Mouse (Mus musculus) C2C12 (cell line): ENCODE results near the gene Clec12a. TPM values are rescaled to one million over a fixed set of nuclear protein-coding genes. Genes with fewer than 3 reads are reported as not detected.

ENCODE experiments used
- H3K27me3 ChIP-seq: one replicate; pipeline ENCODE4 v1.6.1; 2011; ENCODE audit not compliant: control insufficient read depth, insufficient read depth, insufficient read length
- H3K36me3 ChIP-seq: one replicate; pipeline ENCODE4 v1.6.1; 2011; ENCODE audit not compliant: control insufficient read depth, insufficient read depth
- H3K4me3 ChIP-seq: one replicate; pipeline ENCODE4 v1.5.1; 2011; ENCODE audit warnings: mild to moderate bottlenecking, control low read depth; ENCODE audit not compliant: poor library complexity, insufficient read depth, severe bottlenecking
- H3K79me2 ChIP-seq: one replicate; pipeline ENCODE4 v1.6.1; 2011; ENCODE audit not compliant: control insufficient read depth, insufficient read depth
- H3K79me3 ChIP-seq: one replicate; pipeline ENCODE4 v1.6.1; 2011; ENCODE audit warnings: low read depth, control low read depth
- H3ac ChIP-seq: one replicate; pipeline ENCODE3; 2011; ENCODE audit warnings: low read depth; ENCODE audit not compliant: control insufficient read depth, insufficient read length
- CEBPB ChIP-seq: IDR thresholded peaks from one replicate; pipeline ENCODE4 v1.6.1; 2011; ENCODE audit warnings: low read depth, mild to moderate bottlenecking, control low read depth, moderate library complexity
- CTCF ChIP-seq: IDR thresholded peaks from one replicate; pipeline ENCODE4 v1.5.1; 2011; ENCODE audit not compliant: control insufficient read depth, insufficient read depth, insufficient read length
- FOSL1 ChIP-seq: IDR thresholded peaks from one replicate; pipeline ENCODE4 v1.8.0; 2011; ENCODE audit warnings: mild to moderate bottlenecking, low read length; ENCODE audit not compliant: poor library complexity, insufficient read depth, severe bottlenecking
- MAX ChIP-seq: IDR thresholded peaks from one replicate; pipeline ENCODE4 v1.6.1; 2011; ENCODE audit warnings: mild to moderate bottlenecking, control low read depth
- MYOD1 ChIP-seq: IDR thresholded peaks from one replicate; pipeline ENCODE4 v1.6.1; 2011; ENCODE audit warnings: low read depth; ENCODE audit not compliant: control insufficient read depth, insufficient read length
- MYOG ChIP-seq: IDR thresholded peaks from one replicate; pipeline ENCODE4 v1.6.1; 2011; ENCODE audit not compliant: control insufficient read depth, insufficient read length; ENCODE audit errors: extremely low read depth
- USF1 ChIP-seq: IDR thresholded peaks from one replicate; pipeline ENCODE4 v1.6.1; 2011; ENCODE audit warnings: low read depth, mild to moderate bottlenecking, control low read depth, moderate library complexity
- polyA plus RNA-seq: library from polyadenylated mRNA; unstranded; fragments of >200 nt; fragmentation: generic; extraction: Trizol; gene quantifications from one replicate; pipeline ENCODE4 v1.2.1, GENCODE M21; 2012; ENCODE audit warnings: missing spikeins

Clec12a gene
- polyA plus RNA-seq, 1 experiment: not detected

DNA sequence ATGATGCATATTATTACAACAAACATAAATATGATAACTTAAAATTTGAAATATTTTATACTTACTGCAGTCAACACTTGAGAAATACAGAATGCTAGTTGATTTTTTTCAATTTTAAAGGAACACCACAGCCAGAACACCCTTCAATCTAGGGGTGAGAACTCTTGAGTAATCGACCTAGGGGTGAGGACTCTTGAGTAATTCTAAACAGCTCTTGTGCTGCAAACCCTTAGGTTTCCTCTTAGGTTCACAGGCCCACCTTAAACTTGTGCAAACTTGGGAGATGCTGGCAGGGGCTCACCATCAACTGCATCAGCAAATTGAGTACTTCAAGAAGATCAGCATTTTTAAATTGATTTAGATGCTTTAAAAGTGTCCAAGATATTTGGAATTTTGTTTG lies 4.7 kb upstream of the Clec12a start:
- no peaks in the 10 kb centered on the region for H3K36me3 ChIP-seq
- H3K79me3 ChIP-seq: no peaks in the 10 kb centered on the region
- H3K27me3 ChIP-seq: no peaks in the 10 kb centered on the region
- no peaks in the 10 kb centered on the region for H3K79me2 ChIP-seq
- H3ac ChIP-seq: no peak overlapping the region
- no peak overlapping the region for H3K4me3 ChIP-seq
- no peak for TF ChIP-seq CTCF

DNA sequence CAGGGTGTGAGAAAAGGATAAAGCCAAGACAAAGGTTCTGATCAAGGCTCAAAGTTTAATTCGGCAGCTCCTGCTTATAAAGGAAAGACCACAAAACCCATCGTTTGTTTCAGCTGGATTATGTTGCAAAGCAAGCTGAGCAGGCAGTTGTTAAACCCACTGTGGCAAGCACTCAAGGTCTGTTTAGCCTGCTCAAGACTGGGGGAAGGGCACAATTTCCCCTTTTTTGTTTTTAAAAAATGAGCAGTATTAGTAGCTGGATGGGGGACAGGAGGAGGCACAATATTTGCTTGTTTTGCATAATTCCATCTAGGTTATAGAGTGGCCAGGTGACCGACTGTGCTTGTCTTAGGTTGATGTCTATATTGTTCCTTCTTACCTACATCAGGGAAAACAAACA lies 1.9 kb downstream of the Clec12a start:
- no peak overlapping the region for H3ac ChIP-seq
- H3K4me3 ChIP-seq: no peak overlapping the region
- no peaks in the 10 kb centered on the region for H3K36me3 ChIP-seq
- no peaks in the 10 kb centered on the region for H3K79me2 ChIP-seq
- no peaks in the 10 kb centered on the region for H3K27me3 ChIP-seq
- H3K79me3 ChIP-seq: no peaks in the 10 kb centered on the region
- TF ChIP-seq USF1 (no peak), MYOG (no peak), FOSL1 (no peak), MAX (no peak), MYOD1 (no peak), CTCF (no peak), CEBPB (no peak)

DNA sequence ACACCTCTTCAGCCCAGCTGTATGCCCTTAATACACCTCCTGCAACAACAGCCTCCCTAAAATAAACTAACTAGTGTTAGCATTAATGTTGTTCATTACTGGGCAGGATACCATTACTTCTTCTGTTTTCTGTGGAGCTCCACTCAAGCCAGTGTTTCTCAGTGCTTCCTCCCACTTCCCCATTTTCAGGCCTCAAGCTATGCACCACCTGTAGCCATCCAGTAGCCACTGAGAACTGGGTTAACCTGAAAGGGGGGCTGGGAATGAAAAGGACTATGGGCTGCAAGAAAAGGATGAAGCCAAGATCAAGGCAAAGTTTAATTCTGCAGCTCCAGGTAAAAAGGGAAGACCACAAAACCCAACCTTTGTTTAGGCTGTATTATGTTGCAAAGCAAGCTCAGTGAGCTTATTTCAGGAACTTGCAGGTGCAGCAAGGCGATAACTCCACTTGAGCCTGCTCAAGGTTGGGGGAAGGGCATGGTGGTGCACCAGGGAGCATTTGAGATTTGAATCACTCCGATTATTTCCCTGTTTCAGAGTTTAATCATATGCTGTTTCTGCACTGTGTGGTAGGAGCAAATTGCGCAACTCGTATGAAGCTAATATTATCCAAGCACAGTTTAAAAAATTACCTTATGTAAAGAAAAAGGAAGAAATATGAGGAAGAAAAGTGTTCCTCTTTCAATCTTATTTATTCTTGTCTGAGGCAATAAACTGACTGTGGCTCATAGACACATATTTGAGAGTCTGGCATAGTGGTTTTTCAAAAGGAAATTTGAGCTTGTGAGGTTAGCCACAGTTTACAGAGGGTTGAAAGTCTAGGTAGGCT lies 7.2 kb downstream of the Clec12a start:
- no peak overlapping the region for H3ac ChIP-seq
- no peak for TF ChIP-seq MAX
- TF ChIP-seq MYOD1: no peak
- TF ChIP-seq FOSL1: no peak
- peak; percentile 76 for TF ChIP-seq CEBPB
- TF ChIP-seq MYOG: no peak
- H3K79me2 ChIP-seq: no peaks in the 10 kb centered on the region
- no peak overlapping the region for H3K4me3 ChIP-seq
- H3K36me3 ChIP-seq: no peaks in the 10 kb centered on the region
- no peaks in the 10 kb centered on the region for H3K79me3 ChIP-seq
- H3K27me3 ChIP-seq: no peaks in the 10 kb centered on the region

DNA sequence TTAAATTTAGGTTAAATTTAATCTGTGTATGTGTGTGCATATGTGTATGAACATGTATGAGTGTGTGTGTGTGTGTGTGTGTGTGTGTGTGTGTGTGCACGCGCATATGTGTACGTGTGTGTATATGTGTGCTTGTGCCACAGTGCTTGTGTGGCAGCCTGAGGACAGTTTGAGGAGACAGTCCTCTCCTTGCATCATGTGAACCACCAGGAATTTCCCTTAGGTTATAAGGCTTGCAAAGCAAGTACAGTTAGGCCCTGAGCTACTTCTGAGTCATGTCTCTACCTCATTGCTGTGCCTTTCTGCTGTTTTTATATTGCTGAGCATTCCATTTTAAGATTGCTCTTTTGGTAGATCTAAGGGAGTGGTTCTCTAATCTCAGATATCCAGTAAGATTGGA lies 8.6 kb downstream of the Clec12a start:
- no peaks in the 10 kb centered on the region for H3K79me2 ChIP-seq
- no peak overlapping the region for H3K4me3 ChIP-seq
- TF ChIP-seq FOSL1 (no peak), MYOD1 (no peak), CTCF (no peak), CEBPB (no peak), USF1 (no peak), MAX (no peak), MYOG (no peak)
- no peaks in the 10 kb centered on the region for H3K27me3 ChIP-seq
- no peak overlapping the region for H3ac ChIP-seq
- no peaks in the 10 kb centered on the region for H3K36me3 ChIP-seq
- no peaks in the 10 kb centered on the region for H3K79me3 ChIP-seq

DNA sequence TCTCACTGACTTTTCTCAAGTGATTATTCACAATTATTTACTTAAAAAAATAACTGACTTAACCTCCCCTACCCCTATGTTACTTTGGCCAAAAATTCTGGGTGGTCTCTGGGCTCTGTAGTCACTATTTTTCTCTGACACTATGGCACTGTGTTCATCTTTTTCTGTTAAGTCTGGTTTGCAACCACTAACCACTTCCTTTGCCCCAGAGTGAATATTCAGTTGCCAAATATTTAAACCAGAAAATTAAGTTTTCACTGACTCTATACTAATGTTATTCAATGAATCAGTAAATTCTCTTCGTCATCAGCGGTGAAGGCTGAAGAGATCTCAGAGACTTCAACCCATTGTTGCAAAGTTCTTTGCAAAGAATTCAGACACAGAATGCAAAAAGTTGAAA lies 13.3 kb downstream of the Clec12a start:
- Histone ChIP-seq H3K79me3 (no peaks in the 10 kb centered on the region), H3K4me3 (no peak overlapping the region), H3ac (no peak overlapping the region), H3K27me3 (no peaks in the 10 kb centered on the region), H3K36me3 (no peaks in the 10 kb centered on the region), H3K79me2 (no peaks in the 10 kb centered on the region)
- no peak for TF ChIP-seq CEBPB
- TF ChIP-seq MAX: no peak
- TF ChIP-seq CTCF: no peak
- no peak for TF ChIP-seq MYOD1
- TF ChIP-seq MYOG: no peak
- no peak for TF ChIP-seq FOSL1

DNA sequence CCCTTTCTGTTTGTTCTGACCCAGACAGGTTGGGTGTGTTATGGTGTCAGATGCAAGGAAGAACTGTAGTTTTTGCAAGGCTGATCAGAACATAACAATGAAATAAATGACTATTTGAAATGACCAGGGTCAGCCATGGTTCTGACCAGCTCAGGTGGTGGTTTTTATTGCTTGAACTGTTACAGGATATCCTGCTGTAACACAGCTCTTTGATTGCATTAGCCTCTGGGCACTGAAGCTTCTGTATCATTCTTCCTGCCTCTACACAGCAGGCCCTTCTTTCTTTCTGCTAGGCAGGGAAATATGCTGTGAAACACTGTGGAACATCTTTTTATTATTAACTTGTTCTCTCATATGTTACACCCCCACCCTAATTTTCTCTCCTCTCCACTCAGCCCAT lies 13.9 kb downstream of the Clec12a start:
- Histone ChIP-seq H3K27me3 (no peaks in the 10 kb centered on the region), H3K79me2 (no peaks in the 10 kb centered on the region), H3K79me3 (no peaks in the 10 kb centered on the region), H3ac (no peak overlapping the region), H3K4me3 (no peak overlapping the region), H3K36me3 (no peaks in the 10 kb centered on the region)
- TF ChIP-seq CTCF: no peak
